Mouse (Mus musculus) cerebellum, adult 11-12 months (tissue): ENCODE measurements around the gene Asic2.
A peak's percentile ranks its signal among the peaks of the same experiment; 100 is the strongest.

ENCODE experiments used
- DNase-seq: peaks from one replicate; pipeline ENCODE4 v3.0.0; 2022

The Asic2 gene

DNA sequence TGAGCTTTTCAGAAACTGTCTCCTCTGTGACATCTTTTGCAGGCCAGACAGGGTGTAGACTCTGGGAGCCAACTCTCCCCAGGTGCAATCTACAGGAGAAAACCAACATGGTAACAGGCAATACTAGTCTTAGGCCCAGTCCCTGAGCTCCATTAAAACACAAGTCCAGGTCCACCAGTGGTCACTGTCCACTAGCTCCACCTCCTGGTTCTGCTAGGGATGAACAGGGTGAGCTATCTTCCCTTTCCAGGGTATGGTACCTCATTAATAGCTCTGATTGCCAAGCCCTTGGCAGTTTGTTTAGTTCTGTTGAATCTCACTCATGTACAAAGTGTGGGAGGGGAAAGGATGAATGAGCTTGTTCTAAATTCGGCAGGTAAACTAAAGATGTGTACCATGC, 270.2 kb downstream of the Asic2 start:
- no peak for DNase-seq

- no peak for DNase-seq
Observed at GRCm38 (mm10) chr11:81695501-81695900, 272.8 kb downstream of the Asic2 start.

DNA sequence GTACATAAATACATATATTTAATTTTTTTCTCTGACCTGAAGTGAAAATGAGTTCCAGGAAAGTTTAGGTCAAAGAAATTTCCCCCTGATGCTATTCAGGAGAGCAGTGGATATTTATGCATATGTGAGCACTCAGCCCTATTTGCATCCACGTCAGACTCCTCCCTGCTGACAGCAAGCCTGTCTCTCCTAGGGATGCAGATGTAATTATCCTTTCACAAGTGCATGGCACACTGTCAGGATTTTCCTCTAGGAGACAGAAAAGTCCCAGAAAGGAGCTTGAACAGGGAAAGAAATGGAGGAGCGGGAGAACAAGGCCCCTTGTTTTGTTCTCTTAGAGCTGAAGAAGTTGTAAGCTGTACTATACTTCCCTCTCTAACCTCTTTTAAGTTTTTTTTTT, 287.7 kb downstream of the Asic2 start:
- DNase-seq = no peak

GRCm38 (mm10) chr11:81671724-81672123, 296.5 kb downstream of the Asic2 start:
- DNase-seq = no peak

- DNase-seq = no peak
Observed at GRCm38 (mm10) chr11:81670436-81670835, 297.8 kb downstream of the Asic2 start.

DNA sequence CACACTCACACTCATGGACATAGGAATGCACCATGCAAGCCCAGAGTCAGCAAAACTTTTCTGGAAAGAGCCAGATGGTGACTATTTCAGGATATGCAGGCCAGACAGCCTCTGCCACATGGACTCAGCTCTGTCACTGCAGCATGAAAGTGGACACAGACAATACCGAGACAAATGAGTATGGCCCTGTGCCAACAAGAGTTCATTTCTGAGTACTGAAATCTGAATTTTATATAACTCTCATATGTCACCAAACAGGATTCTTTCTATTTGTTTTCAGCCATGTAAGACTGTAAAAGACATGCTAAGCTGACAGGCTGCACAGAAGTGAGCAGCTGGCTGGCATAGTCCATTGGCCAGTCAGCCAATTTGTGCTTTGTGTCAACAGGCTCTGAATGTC, 309.4 kb downstream of the Asic2 start:
- no peak for DNase-seq

DNA sequence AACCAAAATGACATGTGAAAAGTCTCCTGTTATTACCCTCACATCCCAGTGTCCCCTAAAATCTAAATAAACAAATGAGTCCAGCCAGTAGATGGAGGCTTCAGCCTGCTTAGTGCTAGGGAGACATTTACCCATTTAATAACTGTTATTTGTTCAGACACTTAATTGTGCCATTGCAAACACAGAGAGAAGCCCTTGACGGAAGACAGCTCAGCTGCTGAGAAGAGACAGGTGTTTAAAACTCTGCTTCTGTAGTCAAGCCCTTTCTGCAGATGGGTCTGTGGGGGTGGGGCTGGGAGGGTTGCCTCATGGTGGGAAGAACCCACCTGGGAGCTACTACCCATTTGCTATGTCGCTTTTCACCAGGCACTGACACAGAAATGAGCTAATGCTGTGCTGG, 311.1 kb downstream of the Asic2 start:
- DNase-seq = no peak

DNA sequence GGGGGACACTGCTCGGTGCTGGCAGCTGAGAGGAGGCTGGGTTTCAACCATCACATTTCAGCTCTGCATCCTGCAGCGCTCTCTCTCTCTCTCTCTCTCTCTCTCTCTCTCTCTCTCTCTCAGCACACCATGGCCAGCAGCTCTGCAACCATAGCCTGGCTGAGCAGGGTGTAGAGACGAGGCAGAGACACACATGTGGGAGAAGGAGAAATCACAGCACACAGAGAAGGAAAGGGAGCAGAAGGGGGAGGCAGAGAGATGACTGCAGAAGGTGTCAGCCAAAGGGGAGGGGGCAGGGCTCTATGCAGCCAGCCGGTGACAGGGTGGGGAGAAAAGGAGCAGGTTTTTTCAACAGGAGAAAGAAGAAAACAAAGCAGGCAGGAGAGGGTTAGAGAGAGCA, 320.4 kb downstream of the Asic2 start:
- no peak for DNase-seq

DNA sequence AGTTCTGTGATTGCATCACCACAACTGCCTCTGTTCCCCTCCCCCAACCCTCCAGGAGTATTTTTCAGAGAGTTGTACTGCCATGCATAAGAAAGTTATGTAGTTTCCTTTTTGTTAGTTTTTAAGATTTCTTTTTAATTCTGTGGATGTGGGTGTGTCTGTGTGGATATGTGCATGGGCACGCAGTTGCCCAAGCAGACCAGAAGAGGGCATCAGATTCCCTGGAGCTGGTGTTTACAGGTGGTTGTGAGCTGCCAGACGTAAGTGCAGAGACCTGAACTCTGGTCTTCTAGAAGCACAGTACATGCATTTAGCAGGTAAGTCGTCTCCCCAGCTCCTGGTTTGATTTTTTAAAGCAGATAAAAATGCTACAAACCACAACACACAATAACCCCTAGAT, 322.7 kb downstream of the Asic2 start:
- no peak for DNase-seq

DNA sequence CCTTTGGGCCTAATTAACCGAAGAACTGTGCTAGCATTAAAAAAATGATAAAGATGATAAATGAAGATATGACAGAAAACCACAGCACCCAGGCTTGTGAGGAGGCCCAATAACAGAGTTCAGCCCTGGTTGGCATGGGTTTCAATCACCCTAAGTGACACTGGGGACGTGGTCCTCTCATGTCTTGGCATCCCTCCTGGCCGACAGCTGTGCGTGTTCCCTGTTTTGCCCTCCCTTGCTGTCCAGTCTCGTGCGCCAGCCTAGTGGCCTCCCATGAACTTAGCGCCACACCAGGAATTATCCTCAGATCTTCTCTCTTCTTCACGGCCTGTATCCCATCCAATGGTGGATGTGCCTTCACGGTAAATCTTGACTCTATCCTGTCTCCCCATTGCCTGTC, 331.9 kb downstream of the Asic2 start:
- DNase-seq = no peak

GRCm38 (mm10) chr11:81634360-81635350, 333.6 kb downstream of the Asic2 start:
- peak; percentile 10 for DNase-seq

- DNase-seq = no peak
Observed at GRCm38 (mm10) chr11:81625199-81625598, 343.1 kb downstream of the Asic2 start.

DNA sequence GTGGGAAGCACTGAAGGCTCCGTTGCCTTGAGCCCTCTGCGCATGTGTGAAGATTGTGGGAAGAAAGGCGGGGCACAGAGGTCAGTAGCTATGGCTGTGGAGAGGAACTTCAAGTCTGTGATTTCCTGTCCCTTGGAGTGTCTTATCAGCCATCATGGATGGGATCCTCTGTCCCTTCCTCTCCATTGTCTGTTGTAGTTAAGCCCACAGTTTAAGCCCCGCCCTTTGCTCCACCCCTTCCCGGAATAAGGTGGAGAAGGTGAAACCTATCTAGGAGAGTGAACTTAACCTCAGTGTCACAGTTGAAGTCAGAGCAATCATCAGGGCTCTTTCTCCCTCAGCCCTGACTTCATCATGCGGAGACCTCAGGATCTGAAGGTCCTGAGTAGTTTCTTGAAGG, 347.7 kb downstream of the Asic2 start:
- no peak for DNase-seq

DNA sequence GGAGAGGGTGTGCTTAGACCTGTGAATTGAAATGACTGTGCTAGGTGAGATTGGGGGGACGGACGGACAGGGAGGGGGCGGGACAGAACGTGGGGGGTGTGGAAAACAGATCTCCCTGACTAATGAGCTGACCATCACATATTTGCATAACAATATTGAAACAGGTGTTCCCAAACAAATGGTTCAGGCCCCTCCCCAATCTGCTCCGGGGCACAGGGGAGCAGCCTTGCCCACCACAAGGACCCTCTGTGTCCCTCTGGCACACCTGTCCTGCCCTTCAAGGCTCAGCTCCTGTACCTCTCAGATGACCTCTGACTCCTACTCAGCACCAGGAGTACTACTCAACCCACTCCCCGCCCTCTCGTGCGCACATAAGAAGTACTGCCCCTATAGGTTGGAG, 351.8 kb downstream of the Asic2 start:
- no peak for DNase-seq

DNA sequence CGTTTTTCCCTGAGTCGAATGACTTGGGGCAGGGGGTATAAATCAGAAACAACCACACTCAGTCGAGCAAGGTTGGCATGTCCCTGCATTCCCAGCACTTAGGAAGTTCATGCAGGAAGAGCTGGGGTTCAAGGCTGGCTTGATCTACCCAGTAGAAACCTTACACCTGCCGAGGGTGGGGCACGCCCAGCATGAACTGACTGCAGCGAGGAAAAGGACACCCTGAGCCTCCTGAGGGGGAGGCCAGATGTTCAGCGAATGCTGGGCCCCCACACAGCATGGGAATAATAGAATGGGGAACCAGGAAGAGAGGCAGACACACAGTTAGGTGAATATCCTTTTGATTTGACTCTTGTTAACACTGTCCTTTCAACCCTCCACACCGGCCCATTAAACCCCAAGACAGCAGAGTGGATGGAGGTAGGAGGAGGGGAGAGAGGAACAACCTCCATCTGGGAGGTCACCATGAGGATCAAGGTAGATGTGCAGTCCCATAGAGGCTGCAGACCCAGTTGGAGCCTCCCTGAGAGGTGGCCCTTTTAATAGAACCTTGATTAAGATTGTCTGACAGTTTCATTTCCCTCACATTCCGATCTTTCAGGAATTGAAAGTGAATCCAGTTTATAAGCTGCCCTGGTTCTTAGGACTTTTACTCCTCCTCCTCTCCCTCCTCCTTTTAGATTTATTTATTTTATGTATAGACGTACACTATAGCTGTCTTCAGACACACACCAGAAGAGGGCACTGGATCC, 354.2 kb downstream of the Asic2 start:
- no peak for DNase-seq

DNA sequence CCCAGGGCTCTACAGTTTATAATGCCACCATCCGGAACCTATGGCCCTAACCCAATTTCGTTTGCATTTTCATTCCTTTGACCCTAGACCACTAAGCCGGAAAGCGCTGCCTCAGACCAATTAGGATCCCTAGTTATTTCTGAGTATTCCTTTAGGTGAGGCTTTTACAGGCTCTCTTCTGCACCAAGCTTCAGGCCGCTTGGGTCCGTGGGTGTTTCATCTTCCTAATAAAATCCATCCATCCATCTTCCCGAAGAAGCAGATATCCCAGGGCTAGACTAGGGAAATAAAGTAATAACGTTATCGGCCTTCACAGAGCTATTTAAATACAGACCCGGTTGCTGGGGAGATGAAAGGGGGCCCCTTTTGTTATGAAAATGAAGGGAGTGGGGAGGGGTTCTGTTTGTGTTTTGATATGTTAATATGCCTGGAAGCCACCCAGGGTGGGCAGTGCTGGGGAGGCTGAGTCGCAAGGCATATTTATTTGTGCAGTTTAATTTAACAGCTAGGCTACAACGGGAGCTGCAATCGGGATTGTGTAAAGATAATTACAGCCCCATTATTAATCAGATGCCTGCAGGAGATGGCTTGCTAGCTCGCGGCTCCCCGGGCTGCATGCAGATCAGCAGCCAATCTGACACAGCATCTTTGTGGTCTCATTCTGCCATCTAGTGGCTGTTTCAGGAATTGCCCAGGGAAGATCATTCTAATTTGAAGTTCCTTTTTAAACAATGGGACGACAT, 355.3 kb downstream of the Asic2 start:
- DNase-seq = peak; percentile 73

DNA sequence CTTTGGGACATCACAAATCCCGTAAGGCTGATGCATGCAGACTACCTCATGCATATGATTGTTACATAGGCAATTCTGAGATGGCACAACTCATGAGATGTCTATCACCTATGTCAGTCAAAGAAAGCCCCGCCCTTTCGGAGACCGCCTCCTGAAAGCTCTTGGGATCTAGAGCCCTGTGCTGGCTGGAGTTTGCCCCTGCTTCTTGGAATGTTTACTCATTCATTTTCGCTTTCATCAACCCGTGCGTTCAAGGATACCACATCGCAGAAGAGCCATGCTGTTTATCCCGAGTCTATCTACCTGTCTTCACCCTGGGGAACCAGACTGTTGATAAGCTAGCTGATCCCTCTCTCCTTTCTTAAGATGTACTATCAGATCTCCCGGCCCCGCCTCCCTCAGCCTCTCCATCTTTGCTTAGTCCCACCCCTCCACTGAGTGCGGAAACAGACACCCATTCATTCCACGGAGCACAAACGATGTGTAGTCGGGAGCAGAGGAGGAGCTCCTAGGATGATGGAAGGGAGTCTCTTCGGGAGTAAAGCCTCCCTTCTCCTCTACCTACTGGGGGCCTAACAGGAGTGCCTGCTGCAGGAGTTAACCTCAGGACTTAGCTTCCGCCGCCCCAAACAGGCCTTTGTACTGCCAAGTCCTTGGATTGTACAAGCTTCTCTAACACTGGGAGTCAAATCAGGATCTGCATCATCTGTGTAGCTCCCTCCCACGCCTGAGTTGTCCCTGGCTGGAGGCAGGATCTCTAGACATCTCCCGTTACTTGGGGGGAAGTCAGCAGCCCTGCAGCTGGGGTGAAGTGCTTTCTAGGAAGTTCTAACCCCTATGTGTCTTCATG, 356.1 kb downstream of the Asic2 start:
- DNase-seq = peak; percentile 15

- no peak for DNase-seq
Observed at GRCm38 (mm10) chr11:81610506-81610905, 357.8 kb downstream of the Asic2 start.

GRCm38 (mm10) chr11:81602971-81603370, 365.3 kb downstream of the Asic2 start:
- DNase-seq = no peak

DNA sequence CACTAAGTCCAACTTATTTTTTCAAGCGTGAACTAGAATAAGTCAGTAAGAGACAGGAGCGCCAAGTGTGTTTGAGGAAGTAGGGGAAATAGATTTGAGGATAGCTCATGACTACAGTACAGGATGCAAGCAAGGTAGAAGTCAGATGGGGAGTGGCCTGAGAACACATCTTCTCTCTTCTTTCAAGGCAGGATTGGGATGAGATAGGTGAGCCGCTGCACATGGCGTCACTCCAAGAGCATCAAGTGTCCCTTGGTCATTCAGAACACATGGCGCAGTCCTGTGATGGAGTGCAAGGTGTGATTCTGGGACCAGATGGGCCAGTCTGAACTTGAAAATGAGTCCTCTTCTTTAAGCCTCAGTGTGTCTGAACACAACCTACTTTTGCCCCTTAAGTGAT, 366.5 kb downstream of the Asic2 start:
- no peak for DNase-seq

GRCm38 (mm10) chr11:81597601-81598000, 370.7 kb downstream of the Asic2 start:
- DNase-seq = no peak

GRCm38 (mm10) chr11:81595235-81595634, 373.0 kb downstream of the Asic2 start:
- DNase-seq = no peak
